Comparison of ENCODE assay signal across 1 mouse cellular context in genomic region chr11:116851576-116852290, GRCm38 (mm10).
TF ChIP-seq lines count a peak whose summit lies in the region.

No protein-coding gene starts in this region.

TF ChIP-seq in CH12.LX, 34 proteins besides CTCF, POLR2A, EP300 and RAD21:
- TF ChIP-seq PAX5 (IDR thresholded peaks at IDR 0.05; ENCODE audit: low read length) (no peak), GABPA (IDR thresholded peaks at IDR 0.05; ENCODE audit: insufficient replicate concordance, low read depth, low read length) (no peak), ZKSCAN1 (IDR thresholded peaks at IDR 0.05; ENCODE audit: borderline replicate concordance, low read depth, low read length) (no peak), TBP (conservative IDR thresholded peaks at IDR 0.05; ENCODE audit: low read depth, low read length) (no peak), JUND (conservative IDR thresholded peaks at IDR 0.05; ENCODE audit: low read depth, low read length) (no peak), TCF12 (IDR thresholded peaks at IDR 0.05; ENCODE audit: low read depth, low read length) (no peak), RCOR1 (conservative IDR thresholded peaks at IDR 0.05; ENCODE audit: low read depth, low read length) (no peak), NRF1 (IDR thresholded peaks at IDR 0.05; ENCODE audit: low read depth, low read length) (no peak), MAX (IDR thresholded peaks at IDR 0.05; ENCODE audit: low read length) (no peak), USF2 (conservative IDR thresholded peaks at IDR 0.05; ENCODE audit: low read depth, low read length) (no peak; the same call in 1 of the 2 replicates), UBTF (IDR thresholded peaks at IDR 0.05; ENCODE audit: low read depth, low read length) (no peak), HCFC1 (IDR thresholded peaks at IDR 0.05; ENCODE audit: low read depth, low read length) (no peak), ZMIZ1 (IDR thresholded peaks at IDR 0.05; ENCODE audit: low read depth, low read length) (no peak), MEF2A (IDR thresholded peaks at IDR 0.05; ENCODE audit: borderline replicate concordance, low read depth, low read length) (no peak), E2F4 (IDR thresholded peaks at IDR 0.05; ENCODE audit: insufficient replicate concordance, low read depth, low read length) (no peak), MAFK (IDR thresholded peaks at IDR 0.05; ENCODE audit: insufficient replicate concordance, low read length) (no peak), MAZ (IDR thresholded peaks at IDR 0.05; ENCODE audit: low read depth, low read length) (no peak), BHLHE40 (IDR thresholded peaks at IDR 0.05; ENCODE audit: low read depth, low read length) (no peak)
TF ChIP-seq in CH12.LX: peak in this region for 0.
